Mouse (Mus musculus): ENCODE results near the gene Klk1. TPM values are rescaled to one million over a fixed set of nuclear protein-coding genes. Genes with fewer than 3 reads are reported as not detected.

Gene Klk1
- polyA plus RNA-seq, 1 experiment from 2014 or later, result not detected

Other genes starting within 250 kb of the Klk1 start
- gene Klk1b9, start 249.3 kb upstream of the Klk1 start, polyA plus RNA-seq (2016; fragmentation: Nextera tagmentation; extraction: Ambion mirVana), result not detected in 2 replicates
- not detected in 2 replicates for gene Klk1b11, start 229.5 kb upstream of the Klk1 start, polyA plus RNA-seq (2016; fragmentation: Nextera tagmentation; extraction: Ambion mirVana)
- gene Klk1b26, start 213.2 kb upstream of the Klk1 start, polyA plus RNA-seq (2016; fragmentation: Nextera tagmentation; extraction: Ambion mirVana), result not detected in 2 replicates
- gene Klk1b27, start 173.1 kb upstream of the Klk1 start, polyA plus RNA-seq (2016; fragmentation: Nextera tagmentation; extraction: Ambion mirVana), result not detected in 2 replicates
- not detected in 2 replicates for gene Klk1b21, start 123.0 kb upstream of the Klk1 start, polyA plus RNA-seq (2016; fragmentation: Nextera tagmentation; extraction: Ambion mirVana)
- gene Klk1b22, start 112.7 kb upstream of the Klk1 start, polyA plus RNA-seq (2016; fragmentation: Nextera tagmentation; extraction: Ambion mirVana), result not detected in 2 replicates
- gene Klk1b16, start 88.6 kb upstream of the Klk1 start, polyA plus RNA-seq (2016; fragmentation: Nextera tagmentation; extraction: Ambion mirVana), result not detected in 2 replicates
- not detected in 2 replicates for gene Klk1b24, start 37.1 kb upstream of the Klk1 start, polyA plus RNA-seq (2016; fragmentation: Nextera tagmentation; extraction: Ambion mirVana)
- not detected in 2 replicates for gene Klk1b3, start 27.2 kb upstream of the Klk1 start, polyA plus RNA-seq (2016; fragmentation: Nextera tagmentation; extraction: Ambion mirVana)
- gene Klk1b4, start 17.9 kb upstream of the Klk1 start, polyA plus RNA-seq (2016; fragmentation: Nextera tagmentation; extraction: Ambion mirVana), result not detected in 2 replicates
- not detected in 2 replicates for gene Klk1b5, start 9.4 kb upstream of the Klk1 start, polyA plus RNA-seq (2016; fragmentation: Nextera tagmentation; extraction: Ambion mirVana)
- gene Gm36864, start 10.8 kb downstream of the Klk1 start, polyA plus RNA-seq (2016; fragmentation: Nextera tagmentation; extraction: Ambion mirVana), result not detected in 2 replicates
- 1.3 and 1.4 TPM in 2 replicates for gene 1700028J19Rik, start 21.3 kb downstream of the Klk1 start, polyA plus RNA-seq (2016; fragmentation: Nextera tagmentation; extraction: Ambion mirVana)
- 197 and 209 TPM in 2 replicates for gene 2410002F23Rik, start 21.4 kb downstream of the Klk1 start, polyA plus RNA-seq (2016; fragmentation: Nextera tagmentation; extraction: Ambion mirVana)
- gene Acp4, start 32.0 kb downstream of the Klk1 start, polyA plus RNA-seq (2016; fragmentation: Nextera tagmentation; extraction: Ambion mirVana), result 0.12 TPM in 1 of 2 replicates, not detected in the other
- 1.2 TPM in 1 of 2 replicates, not detected in the other for gene Gm15517, start 36.1 kb downstream of the Klk1 start, polyA plus RNA-seq (2016; fragmentation: Nextera tagmentation; extraction: Ambion mirVana)
- 2.5 and 2.9 TPM in 2 replicates for gene Clec11a, start 81.5 kb downstream of the Klk1 start, polyA plus RNA-seq (2016; fragmentation: Nextera tagmentation; extraction: Ambion mirVana)
- gene Shank1, start 84.9 kb downstream of the Klk1 start, polyA plus RNA-seq (2016; fragmentation: Nextera tagmentation; extraction: Ambion mirVana), result 1.4 TPM in 2 replicates
- gene Syt3, start 158.7 kb downstream of the Klk1 start, polyA plus RNA-seq (2016; fragmentation: Nextera tagmentation; extraction: Ambion mirVana), result 3.2 and 4.1 TPM in 2 replicates
- gene 1700008O03Rik, start 160.5 kb downstream of the Klk1 start, polyA plus RNA-seq (2016; fragmentation: Nextera tagmentation; extraction: Ambion mirVana), result 1.6 and 2.1 TPM in 2 replicates
- gene Lrrc4b, start 203.7 kb downstream of the Klk1 start, polyA plus RNA-seq (2016; fragmentation: Nextera tagmentation; extraction: Ambion mirVana), result 1.8 and 2.1 TPM in 2 replicates
- 1.3 and 1.5 TPM in 2 replicates for gene Aspdh, start 240.0 kb downstream of the Klk1 start, polyA plus RNA-seq (2016; fragmentation: Nextera tagmentation; extraction: Ambion mirVana)
- 74.9 and 78.5 TPM in 2 replicates for gene Josd2, start 242.6 kb downstream of the Klk1 start, polyA plus RNA-seq (2016; fragmentation: Nextera tagmentation; extraction: Ambion mirVana)

All from forebrain, embryonic 10.5 days (tissue).